Mouse (Mus musculus) heart, postnatal 4 days (tissue): ENCODE results near the gene Ppfia4. TPM values are rescaled to one million over a fixed set of nuclear protein-coding genes. Genes with fewer than 3 reads are reported as not detected.

Experiments used
- DNase-seq: peaks from one replicate; pipeline ENCODE4 v3.0.0; 2021
- total RNA-seq, 2 experiments: library from RNA; stranded (reverse); gene quantifications; 2 replicates each; pipeline ENCODE4 v1.2.3; 2021

Ppfia4 gene
- 1 to 10 TPM; 7.3 to 9.2 TPM for total RNA-seq

DNA sequence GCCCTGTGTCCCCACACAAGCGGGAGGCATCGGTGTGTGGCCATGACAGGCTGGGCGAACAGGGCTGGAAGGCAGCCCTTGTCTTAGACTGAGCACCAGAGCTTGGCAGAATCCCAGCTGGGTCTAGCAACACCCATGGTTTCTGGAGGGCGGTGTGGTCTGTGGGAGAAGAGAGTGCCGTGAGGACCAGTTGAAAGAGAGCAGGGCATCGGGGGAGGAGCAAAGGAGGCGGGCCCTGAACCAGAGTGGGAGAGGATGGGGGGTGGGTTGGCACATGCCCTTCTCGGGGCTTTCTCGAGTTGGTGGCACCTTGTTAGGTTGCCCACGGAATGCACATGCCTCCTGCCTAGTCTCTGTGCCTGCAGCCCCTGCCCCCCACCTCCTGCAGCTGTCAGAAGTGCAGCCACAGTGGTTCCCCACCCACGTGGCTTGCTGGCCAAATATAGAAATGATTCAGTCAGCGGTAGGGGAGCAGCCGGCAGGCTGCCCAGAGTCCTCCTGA, at the start of gene Ppfia4:
Gene Ppfia4 (minus strand): TSS at position 159 of the 502 bp plus-strand sequence.
- DNase-seq: peak; percentile 80

DNA sequence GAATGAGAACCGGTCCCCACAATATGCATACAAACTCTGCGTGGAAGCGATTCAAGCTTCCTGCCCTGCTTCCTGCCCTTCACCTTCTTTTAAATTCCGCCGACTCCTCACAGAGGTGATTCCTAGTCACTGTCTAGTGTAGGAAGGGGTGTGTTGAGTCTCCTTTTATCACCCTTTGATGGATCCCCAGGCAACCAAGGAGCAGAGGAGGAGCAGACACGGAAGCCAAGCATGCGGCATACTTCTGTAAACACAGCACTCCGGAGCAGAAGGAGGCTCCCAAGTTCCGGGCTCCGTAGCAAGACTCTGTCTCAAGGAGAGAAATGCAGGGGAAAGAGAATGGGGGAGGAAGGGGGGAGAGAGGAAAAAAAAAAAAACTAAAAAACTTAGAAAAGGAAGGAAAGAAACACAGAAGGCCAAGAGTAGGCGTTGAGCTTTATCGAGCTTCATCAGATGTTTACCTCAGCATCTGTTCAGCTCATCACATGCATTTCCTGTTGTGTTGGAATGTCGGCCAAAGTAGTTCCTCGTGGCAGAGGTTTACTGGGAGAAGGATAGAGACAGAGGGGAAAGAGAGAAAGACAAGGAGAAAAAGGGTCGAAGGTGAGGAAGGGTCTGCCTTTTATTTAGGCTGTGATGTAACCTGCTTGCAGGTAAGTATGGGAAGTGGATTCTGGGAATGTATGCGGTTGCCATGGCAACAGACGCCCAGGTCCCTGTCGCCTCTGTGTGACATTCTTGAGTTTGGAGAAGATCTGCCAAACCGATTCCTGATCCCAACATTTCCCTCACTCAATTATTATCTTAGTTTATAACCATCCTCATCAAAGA, 49.3 kb upstream of the Ppfia4 start:
- DNase-seq: peak; percentile 11

DNA sequence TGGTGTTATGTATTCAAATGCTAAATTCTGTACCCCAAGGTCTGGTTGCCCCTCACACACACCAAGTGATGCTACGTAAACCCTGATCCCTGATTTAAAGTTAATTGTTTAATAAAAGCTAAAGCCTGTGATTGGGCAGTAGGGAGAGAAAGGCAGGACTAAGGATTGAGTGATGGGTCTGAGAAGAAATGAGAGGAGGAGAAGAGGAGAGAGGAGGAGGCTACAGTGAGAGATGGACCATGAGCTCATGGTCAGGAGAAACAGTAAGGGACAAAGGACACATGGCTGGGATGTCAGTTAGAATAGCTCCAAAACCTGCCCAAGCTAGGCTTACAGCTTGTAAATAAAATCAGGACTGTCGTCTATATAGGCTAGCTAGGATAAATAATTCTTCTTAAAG, 48.3 kb upstream of the Ppfia4 start:
- DNase-seq: no peak

DNA sequence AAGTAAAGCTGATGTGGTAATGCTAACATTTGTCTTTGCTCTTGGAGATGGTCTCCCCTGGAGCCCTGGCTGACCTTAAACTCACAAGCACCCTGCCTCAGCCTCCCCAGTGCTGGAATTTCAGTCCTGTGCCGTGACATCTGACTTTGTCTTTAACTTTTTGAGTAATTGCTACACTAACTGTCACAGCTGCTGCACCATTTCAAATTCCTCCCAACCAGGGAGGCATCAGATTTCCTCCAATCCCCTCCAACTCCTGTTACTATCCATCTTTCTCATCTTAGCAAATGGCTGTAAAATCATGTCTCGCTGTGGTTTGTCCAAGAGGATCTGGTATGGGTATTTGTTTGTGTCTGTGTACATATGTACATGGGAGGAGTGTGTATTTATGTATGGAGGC, 41.4 kb upstream of the Ppfia4 start:
- no peak for DNase-seq

DNA sequence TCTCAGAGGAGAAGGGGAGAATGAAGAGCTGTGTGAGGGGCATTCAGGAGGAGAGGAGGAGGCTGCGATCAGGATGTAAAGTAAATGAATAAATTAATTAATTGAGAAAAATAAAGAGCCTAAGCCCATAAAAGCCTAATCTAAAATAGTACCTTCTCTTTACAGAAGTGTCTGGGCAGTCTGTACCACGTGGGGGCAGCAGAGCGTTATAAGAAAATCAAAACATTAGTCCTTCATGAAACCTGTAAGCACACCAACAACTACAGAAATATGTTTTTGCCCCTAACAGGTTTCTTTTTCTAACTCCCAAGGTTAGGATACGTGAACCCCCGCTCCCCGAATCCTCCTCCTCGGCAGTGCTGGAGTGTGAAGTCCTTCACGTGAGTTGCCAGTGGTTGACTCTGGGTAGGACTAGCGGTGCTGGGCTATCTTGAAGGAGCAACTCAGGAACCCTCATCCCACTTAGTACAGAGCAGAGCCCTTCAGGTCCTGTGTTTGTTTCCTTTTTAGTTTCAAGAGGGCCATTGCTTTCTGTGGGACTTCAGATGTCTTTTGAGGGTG, 36.1 kb upstream of the Ppfia4 start:
- DNase-seq: peak; percentile 76

DNA sequence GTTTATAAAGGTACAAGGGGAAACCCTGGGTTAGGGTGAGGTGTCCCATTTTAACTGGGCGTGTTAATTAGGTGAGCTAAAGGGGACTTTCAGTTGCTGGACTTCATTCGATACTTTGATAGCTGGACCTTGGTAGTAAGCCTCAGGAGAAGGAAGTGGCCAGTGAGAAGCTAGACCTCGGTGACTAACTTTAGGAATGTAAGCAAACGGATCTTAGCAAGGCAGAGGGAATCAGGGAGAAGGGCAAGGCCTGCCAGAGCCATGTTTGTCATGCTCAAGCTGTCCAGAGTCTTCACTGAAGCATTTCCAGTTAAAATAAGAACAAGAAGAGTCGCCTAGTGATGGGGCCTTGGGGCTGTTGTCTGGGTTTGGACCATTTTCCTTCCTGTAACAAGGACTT, 32.8 kb upstream of the Ppfia4 start:
- DNase-seq: no peak

DNA sequence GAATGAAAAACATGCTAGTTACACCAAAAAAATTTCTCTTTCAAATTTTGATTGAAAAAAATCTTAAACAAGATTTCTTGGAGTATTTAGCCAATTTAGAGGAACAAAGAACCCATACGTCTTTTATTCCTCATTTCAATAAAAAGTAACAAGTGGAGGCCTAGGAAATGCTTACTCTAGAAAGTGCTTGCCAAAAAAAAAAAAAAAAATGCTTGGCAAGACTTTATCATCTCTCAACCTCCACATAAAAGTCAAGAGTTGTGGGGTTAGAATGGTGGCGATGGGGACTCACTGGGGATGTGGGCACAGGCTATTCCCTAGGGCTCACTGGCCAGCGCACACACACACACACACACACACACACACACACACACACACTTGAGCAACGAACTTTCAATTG, 30.5 kb upstream of the Ppfia4 start:
- DNase-seq: no peak

DNA sequence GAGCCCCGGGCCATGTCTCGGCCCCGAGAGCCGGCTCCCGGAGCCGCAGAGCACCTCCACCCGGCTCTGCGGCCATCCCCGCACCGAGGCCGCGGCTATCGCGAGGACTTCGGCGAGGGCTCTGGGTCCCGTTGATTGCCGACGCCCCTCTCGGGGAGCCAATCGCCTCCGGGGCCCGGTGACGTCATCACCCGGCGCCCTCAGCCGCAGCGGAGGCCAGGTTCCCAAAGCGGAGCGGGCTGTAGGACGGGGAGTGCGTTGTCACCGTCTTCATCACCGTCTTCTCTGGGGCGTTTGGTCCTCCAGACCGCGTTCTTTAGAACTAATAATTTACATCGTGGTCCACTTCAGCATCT, 29.1 kb upstream of the Ppfia4 start, which contains the start of gene Tmem183a:
Gene Tmem183a (minus strand): TSS at position 123 of the 356 bp plus-strand sequence.
- peak; percentile 97 for DNase-seq

DNA sequence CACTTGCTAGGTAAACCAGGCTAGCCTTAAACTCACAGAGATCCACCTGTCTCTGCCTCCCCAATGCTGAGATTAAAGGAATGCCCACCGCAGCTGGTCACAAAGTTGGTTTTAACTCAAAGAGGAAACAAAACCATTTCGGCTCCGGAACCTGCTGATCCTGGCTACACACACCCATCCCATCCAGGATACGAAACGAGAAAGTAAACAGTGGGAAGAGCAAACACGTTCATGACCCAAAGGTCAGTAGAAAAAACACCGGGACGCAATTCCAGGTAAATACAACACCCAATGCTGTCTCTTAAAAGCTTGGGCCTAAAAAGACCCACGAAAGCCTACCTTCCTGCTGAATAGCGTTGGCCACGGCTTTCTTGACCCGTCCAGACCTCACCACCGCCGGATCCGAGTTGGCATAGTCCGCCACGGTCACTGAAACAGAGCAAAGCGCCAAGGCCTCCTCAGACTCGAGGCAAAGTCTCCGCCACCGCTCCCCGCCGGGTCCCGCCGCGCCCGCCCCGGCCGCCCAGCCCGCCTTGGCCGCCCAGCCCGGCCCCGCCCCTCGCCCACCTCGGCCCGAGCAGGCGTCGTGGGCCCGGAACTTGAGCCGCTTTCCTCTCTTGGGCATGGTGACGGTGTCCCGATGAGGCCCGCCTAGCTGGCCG, 28.6 kb upstream of the Ppfia4 start:
- DNase-seq: no peak

DNA sequence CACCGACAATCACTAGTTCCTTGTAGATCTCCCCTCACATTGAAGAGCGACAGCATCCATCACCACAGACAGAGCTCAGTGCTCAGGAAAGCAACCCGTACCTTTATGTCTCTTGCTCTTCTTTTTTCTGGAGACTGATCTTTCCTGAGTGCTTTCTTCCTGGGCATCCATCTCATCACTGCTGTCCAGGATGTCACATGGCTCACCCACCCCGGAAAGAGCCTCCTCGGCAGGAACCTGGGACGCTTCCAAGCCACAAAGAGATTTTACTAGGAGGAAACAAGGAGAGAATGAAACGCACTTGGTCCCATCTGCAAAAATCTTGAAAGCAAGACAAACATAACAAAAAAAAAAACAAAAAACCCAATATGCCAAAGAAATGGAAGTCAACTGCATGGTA, 27.9 kb upstream of the Ppfia4 start:
- no peak for DNase-seq

DNA sequence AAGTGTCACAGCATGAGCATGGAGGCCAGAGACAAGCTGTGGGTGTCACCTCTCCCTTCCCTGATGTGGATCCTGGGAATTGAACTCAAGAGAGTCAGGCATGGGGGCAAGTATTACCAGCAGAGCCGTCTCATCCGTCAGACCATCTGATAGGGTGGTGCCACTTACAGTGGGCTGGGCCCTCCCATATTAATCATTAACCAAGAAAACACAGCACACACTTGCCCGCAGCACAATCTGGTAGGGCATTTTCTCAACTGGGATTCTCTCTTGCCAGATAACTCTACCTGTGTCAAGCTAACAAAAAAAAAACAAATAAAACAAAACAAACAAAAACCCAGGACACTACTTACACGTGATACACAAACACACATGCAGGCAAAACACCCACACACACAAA, 24.7 kb upstream of the Ppfia4 start:
- DNase-seq: no peak

DNA sequence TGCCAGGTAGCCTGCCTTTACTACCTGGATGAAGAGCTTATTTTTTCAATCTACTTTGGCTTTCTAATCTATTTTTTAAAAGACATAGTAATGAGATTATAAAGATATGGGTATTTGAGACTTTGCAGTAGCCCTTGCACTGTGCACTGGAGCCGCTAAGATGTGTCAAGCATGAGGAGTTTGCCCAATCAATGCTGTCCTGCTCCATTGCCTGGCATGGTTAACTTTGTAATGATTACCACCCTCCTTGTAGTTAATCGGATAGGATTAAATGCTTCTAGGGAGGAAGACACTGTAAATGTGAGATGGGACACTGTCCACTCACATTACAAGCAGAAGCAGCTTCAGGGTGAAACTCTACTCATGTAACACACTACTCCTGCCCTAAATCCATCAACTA, 20.6 kb upstream of the Ppfia4 start:
- no peak for DNase-seq

DNA sequence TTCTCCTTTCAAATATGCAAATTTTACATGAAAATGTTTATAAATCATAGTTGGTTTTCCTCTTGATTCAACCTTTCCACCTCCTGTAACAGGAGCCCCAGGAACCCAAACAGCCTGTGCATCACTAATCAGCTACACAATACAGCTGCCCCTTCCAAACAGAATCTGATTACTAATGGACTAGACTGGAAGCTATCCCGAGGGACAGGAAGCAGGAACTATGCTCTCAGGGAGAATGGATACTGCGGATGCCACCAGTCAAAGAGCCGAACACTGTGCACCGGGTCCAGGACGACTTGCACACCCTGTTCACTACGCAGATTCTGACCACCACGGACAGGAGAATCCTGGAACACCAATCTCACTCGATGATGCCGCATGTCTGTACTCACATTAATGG, 15.1 kb upstream of the Ppfia4 start:
- DNase-seq: no peak

DNA sequence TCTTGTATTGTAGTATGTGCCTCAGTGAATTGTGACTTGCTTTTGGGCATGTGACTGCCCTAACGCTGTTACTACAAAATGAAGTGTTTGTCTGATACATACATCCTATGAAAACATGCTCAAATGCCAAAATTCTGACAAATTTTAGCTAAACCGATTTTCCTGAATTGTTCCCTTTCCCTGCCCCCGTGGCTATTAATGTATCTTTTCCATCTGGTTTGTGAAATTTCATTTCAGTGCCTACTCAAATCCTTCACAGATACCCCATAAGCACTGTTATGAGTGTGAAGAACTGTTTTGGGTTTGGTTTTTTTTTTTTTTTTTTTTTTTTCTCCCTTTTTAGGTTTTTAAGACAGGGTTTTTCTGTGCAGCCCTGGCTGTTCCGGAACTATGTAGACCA, 12.3 kb upstream of the Ppfia4 start:
- no peak for DNase-seq

DNA sequence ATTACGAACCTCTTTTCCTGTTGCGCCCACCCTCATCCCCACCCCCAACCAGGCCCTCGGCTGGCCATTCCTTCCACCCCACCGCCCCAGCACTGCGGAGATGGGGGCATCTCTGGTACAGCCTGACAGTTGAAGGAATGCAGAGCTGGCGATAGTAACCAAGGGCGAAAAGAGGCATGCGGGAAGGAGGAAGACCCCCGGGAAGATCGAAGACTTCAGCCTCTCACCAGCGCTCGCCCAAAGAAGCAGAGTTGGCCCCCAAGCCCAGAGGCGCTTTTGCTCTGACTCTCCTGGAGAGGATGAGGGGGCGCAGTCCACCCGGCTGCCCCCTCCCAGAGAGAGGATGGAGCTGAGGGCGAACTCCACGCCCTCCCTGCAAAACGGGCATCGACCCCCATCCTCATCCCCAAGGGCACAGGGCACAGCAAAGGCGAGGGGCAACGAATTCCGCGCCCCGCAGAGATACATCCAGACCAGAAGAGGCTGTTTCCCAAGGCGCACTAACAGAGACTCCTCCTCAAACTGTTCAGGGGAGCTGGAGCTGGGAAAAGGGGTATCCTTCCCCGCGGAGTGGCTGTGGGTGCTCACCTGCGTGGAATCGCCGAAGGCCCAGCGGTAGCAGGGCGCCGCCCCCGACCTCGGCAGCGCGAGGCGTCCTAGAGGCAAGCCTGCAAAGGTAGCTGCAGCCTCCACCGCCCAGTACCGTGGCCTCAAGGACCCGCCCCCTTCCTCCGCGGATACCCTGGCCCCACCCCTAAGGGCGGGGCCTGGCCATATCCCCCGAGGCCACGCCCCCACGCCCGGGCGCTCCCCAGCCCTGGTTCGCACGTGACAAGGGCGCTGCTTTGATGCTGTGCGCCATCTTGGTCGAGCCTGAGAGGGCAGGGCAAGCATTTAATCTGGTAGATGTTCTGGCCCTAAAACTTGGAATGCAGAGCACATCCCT, 11.6 kb upstream of the Ppfia4 start:
- DNase-seq: peak; percentile 88

DNA sequence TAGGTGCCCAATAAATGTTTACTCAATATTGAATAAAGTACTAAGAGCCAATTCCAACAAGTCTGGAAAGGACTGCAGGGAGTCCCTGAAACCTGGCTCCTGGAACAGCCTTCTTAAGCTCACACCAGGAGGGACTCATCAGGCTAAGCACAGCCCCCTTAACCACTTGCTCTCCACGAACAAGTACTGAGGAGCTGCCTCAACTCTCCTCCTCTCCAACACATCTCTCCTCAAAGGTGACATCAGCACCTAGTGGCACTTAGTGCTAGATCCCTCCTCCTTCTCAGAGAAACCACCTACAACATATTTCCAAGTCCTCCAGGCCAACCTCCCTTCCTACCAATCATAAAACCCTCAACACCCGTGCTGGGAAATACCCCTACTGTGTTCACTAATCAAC, 10.8 kb upstream of the Ppfia4 start:
- no peak for DNase-seq

DNA sequence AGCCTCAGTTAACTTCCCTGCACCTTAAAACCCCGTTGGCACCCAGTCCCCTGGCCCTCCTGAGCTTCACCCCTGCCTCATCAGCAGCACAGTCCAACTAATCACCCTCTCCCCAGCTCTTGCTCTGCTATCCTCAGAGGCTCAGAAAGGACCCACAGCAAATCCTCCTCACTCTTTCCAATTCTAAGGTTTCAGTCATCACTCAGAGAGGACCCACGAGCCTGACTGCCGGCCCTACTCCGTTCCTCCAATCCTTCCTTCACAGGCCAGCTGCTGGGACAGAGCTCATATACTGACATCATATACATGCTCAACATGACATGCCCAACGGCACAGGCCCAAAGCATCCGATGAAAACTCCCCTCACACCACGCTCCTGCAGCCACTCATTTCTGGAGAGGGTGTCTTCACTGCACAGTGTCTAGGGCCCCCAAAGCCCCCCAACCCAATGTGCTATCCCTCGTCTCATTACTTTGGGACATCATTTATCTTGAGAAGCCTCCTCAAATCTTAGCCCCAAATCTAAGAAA, 10.1 kb upstream of the Ppfia4 start:
- no peak for DNase-seq

DNA sequence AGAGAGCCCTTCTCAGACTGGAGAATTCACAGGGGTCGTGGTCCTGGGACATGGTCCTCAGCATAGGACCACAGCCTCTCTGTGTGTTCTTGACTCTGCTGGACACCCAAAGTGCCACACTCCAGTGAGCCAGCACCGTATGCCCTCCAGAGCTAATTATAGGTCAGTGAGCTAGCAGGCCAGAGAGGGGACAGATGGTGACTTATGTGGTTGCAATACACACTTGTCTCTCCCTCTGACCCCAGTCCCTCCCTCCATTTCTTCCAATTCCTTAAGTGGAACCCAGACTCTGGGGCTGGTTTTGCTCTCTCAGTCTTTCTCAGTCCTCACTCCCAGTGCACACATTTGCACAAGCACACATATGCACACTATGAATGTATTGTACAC, 9.5 kb upstream of the Ppfia4 start:
- DNase-seq: peak; percentile 33

DNA sequence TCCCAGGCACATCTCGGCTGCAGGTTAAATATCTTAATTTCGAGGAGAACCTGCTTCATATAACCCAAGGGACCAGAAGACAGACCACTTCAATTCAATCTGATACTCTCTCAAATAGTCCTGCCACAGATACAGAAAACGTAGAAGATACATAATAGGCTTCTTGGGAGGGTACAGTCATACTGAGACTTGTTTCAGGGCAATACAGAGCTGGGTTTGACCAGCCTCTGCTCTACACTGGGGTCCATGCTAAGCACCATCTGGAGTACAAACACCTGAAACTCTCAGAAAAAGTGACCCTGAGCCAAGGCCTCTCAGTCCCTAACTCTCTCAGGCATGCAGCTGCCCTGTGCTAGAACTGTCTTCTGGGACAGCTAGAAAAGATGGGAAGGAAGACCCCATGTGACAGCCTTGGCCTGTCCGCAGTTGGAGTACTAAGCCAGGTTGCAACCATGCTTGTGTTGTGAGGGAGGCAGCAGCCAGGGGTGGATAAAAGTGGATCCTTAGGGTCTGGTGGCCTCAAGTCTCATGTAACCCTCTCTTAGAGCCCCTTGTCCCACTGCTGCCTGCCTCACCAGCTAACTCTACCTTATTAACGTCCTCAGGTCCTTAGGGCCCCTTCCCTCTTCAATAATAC, 9.0 kb upstream of the Ppfia4 start:
- DNase-seq: no peak

DNA sequence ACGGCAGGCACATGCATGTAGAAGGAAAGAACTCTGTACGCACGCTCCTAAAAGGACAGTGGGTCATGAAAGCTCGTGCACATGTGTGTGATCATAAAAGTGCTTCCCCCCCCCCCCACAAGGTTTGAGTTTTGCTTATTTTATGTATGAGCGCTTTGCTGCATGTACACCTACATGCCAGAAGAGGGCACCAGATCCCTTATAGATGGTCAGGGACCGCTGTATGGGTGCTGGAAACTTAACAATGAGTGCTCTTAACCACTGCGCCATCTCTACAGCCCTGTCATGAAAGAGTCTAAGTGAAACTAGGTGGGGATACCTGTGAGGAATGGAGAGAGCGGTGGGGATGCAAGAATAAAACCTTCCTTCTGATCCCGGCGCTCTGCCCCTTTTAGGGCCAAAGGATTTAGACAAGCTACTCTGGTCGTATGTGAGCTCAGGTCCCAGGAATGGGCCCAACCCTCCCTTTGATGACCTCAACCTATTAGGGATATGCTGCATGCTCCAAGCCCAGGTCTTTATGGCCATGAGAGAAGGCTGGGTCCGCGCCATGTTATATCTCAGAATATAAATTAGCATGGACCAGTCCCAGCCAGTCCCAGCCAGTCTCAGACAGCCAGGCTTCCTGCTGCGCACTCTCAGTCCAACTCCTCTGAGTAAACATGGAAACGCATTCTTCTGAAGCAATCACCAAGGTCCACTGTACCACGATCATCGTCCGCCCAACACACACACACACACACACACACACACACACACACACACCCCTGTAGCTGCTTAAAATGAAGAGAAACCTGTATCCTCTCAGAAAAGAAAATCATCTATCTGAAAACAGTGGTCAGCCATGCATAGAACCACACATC, 7.3 kb upstream of the Ppfia4 start:
- no peak for DNase-seq

DNA sequence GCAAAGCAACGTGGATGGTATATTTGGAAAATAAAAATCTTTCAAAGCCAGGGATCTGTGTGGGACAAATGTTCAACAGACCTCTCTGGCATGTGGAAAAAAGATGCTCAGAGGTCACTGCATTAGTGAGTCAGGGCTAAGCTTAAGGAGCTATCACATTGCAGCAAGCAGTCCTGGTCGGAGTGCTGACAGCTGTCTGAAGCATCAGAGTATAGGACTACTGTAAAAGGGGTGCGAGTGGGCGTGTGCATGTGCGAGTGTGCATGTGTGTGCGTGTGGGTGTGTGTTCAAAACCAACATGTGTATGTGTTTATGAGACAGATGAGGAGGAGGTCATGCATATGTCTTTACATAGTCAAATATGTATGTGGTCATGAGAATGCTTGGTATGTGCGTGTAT, 6.4 kb upstream of the Ppfia4 start:
- no peak for DNase-seq
